Mouse (Mus musculus) embryonic fibroblast, embryonic 13.5 days (primary cell): ENCODE results near the gene Wbp11.

Source experiments
- CTCF ChIP-seq: IDR thresholded peaks from 2 replicates; pipeline ENCODE4 v1.5.1; 2011; ENCODE audit warnings: mild to moderate bottlenecking, control low read depth, low read length, moderate library complexity, borderline replicate concordance; ENCODE audit not compliant: insufficient read depth
- POLR2A ChIP-seq: IDR thresholded peaks from 2 replicates; pipeline ENCODE4 v1.6.1; 2011; ENCODE audit warnings: low read depth, mild to moderate bottlenecking, control low read depth, low read length, moderate library complexity

DNA sequence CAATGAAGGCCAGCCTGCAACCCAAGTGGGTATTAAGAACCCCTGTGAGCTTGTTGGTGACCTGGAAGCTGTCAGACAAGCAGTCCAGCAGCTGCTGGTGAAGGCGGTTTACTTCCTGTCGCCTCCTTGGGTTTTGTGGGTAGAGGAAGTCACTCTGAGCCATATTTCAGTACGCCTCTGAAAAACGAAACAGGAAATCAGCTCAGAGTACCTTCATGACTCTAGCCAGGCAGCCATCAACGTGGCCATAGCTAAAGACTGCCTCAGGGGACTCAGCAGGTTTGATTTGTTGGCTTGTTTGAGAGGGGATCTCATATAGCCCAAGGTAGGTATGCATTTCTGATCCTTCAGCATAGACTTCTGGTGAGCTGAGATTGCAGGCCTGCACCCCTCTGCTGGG, 3.7 kb upstream of the Wbp11 start:
- no peak for TF ChIP-seq CTCF
- no peak for TF ChIP-seq POLR2A
